Mouse (Mus musculus): ENCODE measurements at regions not wholly inside any gene's neighbourhood (a gene's known extent, or its start where the extent isn't known, plus 50 kb on each side); places are given as distances from the start of the nearest gene placed in this dataset.

GRCm38 (mm10) chr4:72480535-72480934 lies 279.8 kb upstream of the Tle1 start:
- no peak for DNase-seq (ENCODE audit: low spot score)

- DNase-seq (ENCODE audit: low spot score), result no peak
Measured at GRCm38 (mm10) chr4:72469236-72469875, 268.6 kb upstream of the Tle1 start.

- no peak for DNase-seq (ENCODE audit: low spot score)
Measured at GRCm38 (mm10) chr4:72444177-72444770, 243.6 kb upstream of the Tle1 start.

GRCm38 (mm10) chr4:72437367-72437766 lies 236.6 kb upstream of the Tle1 start:
- DNase-seq (ENCODE audit: low spot score), result no peak

GRCm38 (mm10) chr4:72425316-72425715 lies 224.6 kb upstream of the Tle1 start:
- DNase-seq (ENCODE audit: low spot score), result no peak

GRCm38 (mm10) chr4:72412100-72412788 lies 211.5 kb upstream of the Tle1 start:
- DNase-seq (ENCODE audit: low spot score), result no peak

- no peak for DNase-seq (ENCODE audit: low spot score)
Measured at GRCm38 (mm10) chr4:72411343-72411742, 210.6 kb upstream of the Tle1 start.

GRCm38 (mm10) chr4:72400759-72401158 lies 200.0 kb upstream of the Tle1 start:
- no peak for DNase-seq (ENCODE audit: low spot score)

- DNase-seq (ENCODE audit: low spot score), result no peak
Measured at GRCm38 (mm10) chr4:72391887-72392435, 191.2 kb upstream of the Tle1 start.

GRCm38 (mm10) chr4:72389811-72390625 lies 189.3 kb upstream of the Tle1 start:
- no peak for DNase-seq (ENCODE audit: low spot score)

GRCm38 (mm10) chr4:72384901-72385264 lies 184.2 kb upstream of the Tle1 start:
- no peak for DNase-seq (ENCODE audit: low spot score)

- DNase-seq (ENCODE audit: low spot score), result no peak
Measured at GRCm38 (mm10) chr4:72384259-72384900, 183.7 kb upstream of the Tle1 start.

GRCm38 (mm10) chr4:72383729-72384128 lies 183.0 kb upstream of the Tle1 start:
- no peak for DNase-seq (ENCODE audit: low spot score)

GRCm38 (mm10) chr4:72382517-72383147 lies 181.9 kb upstream of the Tle1 start:
- no peak for DNase-seq (ENCODE audit: low spot score)

- DNase-seq (ENCODE audit: low spot score), result no peak
Measured at GRCm38 (mm10) chr4:72381742-72382141, 181.0 kb upstream of the Tle1 start.

- no peak for DNase-seq (ENCODE audit: low spot score)
Measured at GRCm38 (mm10) chr4:72381116-72381515, 180.4 kb upstream of the Tle1 start.

- DNase-seq (ENCODE audit: low spot score), result no peak
Measured at GRCm38 (mm10) chr4:72379515-72379914, 178.8 kb upstream of the Tle1 start.

GRCm38 (mm10) chr4:72379011-72379410 lies 178.3 kb upstream of the Tle1 start:
- no peak for DNase-seq (ENCODE audit: low spot score)

GRCm38 (mm10) chr4:72377520-72377919 lies 176.8 kb upstream of the Tle1 start:
- no peak for DNase-seq (ENCODE audit: low spot score)

- DNase-seq (ENCODE audit: low spot score), result no peak
Measured at GRCm38 (mm10) chr4:72351985-72352384, 151.3 kb upstream of the Tle1 start.

- DNase-seq (ENCODE audit: low spot score), result no peak
Measured at GRCm38 (mm10) chr4:72331882-72332281, 131.2 kb upstream of the Tle1 start.

All from adipocyte (in vitro differentiated cells).